Mouse (Mus musculus) gastrocnemius, postnatal 36 days (tissue): ENCODE measurements around the gene Hadhb. TPM values are rescaled to one million over a fixed set of nuclear protein-coding genes. Genes with fewer than 3 reads are reported as not detected.

Experiments used
- DNase-seq, 2 experiments: peaks; one replicate each; pipeline ENCODE4 v3.0.0; 2022
- intact Hi-C: fragments of 180-260 bp; cut with DNase I; formaldehyde crosslinking; loops from one replicate; pipeline ENCODE4 v1.15.1; 2025
- long read RNA-seq, 2 experiments: library from polyadenylated mRNA; stranded (forward); transcript quantifications; one replicate each; pipeline ENCODE4 v2.0.0; 2021
- total RNA-seq, 2 experiments: library from RNA; stranded (reverse); gene quantifications; 2 replicates each; pipeline ENCODE4 v1.2.3; 2021

Hadhb gene
- 100 to 1,000 TPM; 351 to 401 TPM for total RNA-seq
- long read RNA-seq, experiment 1, transcript Hadhb-201 (16 exons, 2,033 nt): major isoform, 356 of 583 reads
- long read RNA-seq, experiment 1, transcript Hadhb-202 (16 exons, 2,045 nt): minor isoform, 12 of 583 reads
- long read RNA-seq, experiment 1, transcript Hadhb-203 (16 exons, 2,048 nt): minor isoform, 160 of 583 reads
- long read RNA-seq, experiment 1, partial matches to known transcripts: 43 of 583 reads
- long read RNA-seq, experiment 1, other reads (novel, unspliced or antisense): 11 of 583 reads
- long read RNA-seq, experiment 2, transcript Hadhb-202 (16 exons, 2,045 nt): minor isoform, 9 of 754 reads
- long read RNA-seq, experiment 2, transcript Hadhb-201 (16 exons, 2,033 nt): major isoform, 452 of 754 reads
- long read RNA-seq, experiment 2, transcript Hadhb-203 (16 exons, 2,048 nt): minor isoform, 213 of 754 reads
- long read RNA-seq, experiment 2, partial matches to known transcripts: 47 of 754 reads
- long read RNA-seq, experiment 2, other reads (novel, unspliced or antisense): 33 of 754 reads

- peak; percentile 89 to 96 for DNase-seq
- intact Hi-C loops: no loop called here
These were observed at the start of gene Hadhb, which contains the start of gene Hadha for GRCm38 (mm10) chr5:30154474-30155394. Gene Hadhb, plus strand, starts transcription at chr5:30155248. Gene Hadha, minus strand, starts transcription at chr5:30155162.

- DNase-seq: no peak
- intact Hi-C loops: no loop called here
These were observed 49.3 kb upstream of the Hadhb start, which contains the start of gene 3110082J24Rik for GRCm38 (mm10) chr5:30105668-30106300. Gene 3110082J24Rik, minus strand, starts transcription at chr5:30106086.

DNA sequence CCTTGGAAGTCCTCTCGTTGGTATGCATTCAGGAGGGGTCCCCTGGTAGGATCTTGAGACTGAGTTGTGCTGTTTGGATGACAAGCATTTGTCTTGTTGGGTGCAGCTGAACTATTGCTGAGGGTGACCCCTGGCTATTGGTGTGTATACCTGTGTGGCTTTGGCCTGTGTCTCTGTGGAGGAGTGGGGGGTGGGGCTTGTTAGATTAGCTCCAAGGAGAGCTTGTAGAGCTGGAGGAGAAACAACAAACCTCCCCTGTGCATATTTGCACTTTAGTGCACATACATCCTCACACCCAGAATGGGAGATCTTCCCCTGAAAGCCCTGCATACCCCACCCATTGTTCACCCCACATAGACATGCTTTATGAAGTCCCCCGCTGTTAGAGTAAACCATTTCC is 48.3 kb upstream of the Hadhb start:
- no peak for DNase-seq
- intact Hi-C loops: no loop called here

DNA sequence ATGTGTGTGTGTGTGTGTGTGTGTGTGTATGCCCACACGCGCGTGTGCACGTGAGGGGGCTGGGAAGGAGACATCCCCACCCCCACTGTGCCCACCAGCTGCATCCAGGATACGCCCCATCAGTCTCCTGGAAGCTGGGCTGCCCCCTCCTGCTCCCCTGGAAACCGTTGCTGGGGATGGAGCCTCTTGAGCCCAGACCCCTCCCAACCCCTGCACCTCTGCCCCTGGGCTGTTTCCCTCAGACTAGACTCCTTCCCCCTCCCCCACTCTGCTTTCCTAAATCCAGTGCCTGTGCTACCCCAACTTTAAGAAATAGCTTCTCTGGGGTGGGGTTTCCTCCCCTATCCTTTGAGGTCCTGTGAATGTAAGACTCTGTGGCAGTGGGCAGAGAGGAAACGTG is 47.9 kb upstream of the Hadhb start:
- no peak for DNase-seq

GRCm38 (mm10) chr5:30107611-30108041 is 47.4 kb upstream of the Hadhb start:
- DNase-seq: no peak
- intact Hi-C loops: no loop called here

More for the DNA sequence above, 47.9 kb upstream of the Hadhb start:
- intact Hi-C loops: no loop called here

GRCm38 (mm10) chr5:30108233-30108632 is 46.8 kb upstream of the Hadhb start:
- no peak for DNase-seq
- intact Hi-C loops: no loop called here

DNA sequence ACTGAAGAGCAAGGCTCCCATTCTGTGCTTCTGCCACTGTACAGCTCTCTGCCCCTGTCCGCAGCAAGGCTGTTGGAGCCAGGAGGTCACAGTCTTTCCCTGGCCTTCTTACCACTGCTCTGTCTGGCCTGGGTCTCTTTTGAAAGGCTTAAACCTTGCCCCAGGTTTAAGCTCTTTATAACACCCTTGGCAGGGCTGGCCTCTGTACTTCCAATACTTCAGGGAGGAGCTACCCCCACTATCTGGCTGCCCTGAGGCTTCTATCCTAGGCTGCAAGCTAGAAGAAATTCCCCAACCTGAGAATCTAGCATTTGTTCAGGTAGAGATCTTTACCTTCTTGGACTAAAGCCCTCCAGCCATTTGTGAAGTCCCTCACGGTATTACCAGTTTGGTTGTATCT is 45.1 kb upstream of the Hadhb start:
- intact Hi-C loops: no loop called here
- DNase-seq: no peak

DNA sequence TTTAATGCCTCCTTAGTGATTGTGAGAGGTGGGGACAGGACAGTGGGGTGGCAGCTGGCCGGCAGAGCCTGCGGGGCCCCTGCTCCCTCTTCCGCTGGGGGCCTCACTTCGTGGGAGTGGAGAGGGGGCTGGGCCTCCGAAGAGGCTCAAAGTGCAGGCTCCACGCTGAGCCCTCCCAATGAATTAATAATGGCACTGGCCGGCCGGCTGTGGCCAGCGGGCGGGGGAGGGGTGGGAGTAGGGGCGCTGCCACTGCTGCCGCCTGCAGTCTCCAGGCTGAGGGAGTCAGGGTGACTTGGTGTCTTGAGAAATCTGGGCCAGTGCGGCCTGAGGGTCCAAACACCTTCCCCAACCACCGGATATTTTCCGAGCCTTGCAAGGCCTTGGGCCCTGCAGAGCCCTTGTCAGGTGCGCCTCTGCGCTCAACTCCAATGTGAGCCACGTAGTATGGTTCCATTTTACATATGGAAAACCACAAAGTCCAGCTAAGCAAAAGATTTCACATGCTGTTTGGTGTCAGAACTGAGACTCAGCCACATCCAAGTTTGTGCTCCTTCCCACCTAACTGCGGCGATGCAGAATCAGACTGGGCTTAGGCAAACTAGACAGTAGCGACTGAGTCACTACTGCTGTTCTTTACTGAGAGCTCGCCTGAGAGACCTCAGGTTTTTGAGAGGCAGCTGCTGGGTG is 44.5 kb upstream of the Hadhb start:
- no peak for DNase-seq
- intact Hi-C loops: no loop called here

DNA sequence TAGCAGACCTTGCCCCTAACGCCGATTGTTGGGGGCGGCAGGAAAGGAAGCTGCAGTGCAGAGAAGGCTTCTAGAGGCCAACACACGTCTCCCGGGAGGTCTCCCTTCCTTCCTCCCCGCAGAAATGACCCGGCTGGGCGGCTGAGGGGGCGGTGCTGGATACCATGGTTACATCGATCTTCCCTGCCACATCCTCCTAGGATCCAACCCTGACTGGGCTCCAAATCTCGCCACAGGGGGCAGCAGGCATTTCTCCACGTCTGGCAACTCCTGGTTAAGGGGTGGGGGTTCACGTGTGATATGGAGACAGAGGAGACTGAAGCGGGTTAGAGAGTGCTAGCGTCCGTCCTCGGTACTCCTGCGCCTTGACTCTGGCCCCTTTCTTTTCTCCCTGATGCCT is 43.9 kb upstream of the Hadhb start:
- peak in 1 of 2 experiments; percentile 14 for DNase-seq
- intact Hi-C loops: no loop called here

GRCm38 (mm10) chr5:30111771-30112170 is 43.3 kb upstream of the Hadhb start:
- intact Hi-C loops: no loop called here
- DNase-seq: no peak

DNA sequence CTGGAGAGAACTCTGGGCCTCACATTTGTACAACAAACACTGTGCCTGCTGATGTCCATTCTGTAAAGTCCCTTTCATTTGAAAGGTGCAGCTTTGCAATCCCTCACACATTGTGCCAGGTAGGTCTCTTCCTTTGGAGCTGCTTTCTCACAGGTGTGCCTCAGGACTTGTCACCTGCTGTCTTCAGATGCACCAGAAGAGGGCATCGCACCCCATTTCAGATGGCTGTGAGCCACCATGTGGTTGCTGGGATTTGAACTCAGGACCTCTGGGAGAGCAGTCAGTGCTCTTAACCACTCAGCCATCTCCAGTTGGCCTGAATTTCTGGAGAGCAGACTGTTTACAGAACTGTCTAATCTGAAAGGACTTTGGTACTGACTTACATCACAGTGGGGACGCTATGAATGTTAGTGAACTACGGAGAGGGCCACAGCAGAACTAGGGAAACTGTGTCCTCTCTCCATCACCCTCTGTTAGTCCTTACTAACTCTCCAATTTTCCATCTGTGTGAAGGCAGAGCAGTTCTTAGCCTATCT is 42.4 kb upstream of the Hadhb start:
- intact Hi-C loops: no loop called here
- no peak for DNase-seq

GRCm38 (mm10) chr5:30113881-30114760 is 40.9 kb upstream of the Hadhb start:
- intact Hi-C loops: no loop called here
- peak; percentile 28 to 45 for DNase-seq

DNA sequence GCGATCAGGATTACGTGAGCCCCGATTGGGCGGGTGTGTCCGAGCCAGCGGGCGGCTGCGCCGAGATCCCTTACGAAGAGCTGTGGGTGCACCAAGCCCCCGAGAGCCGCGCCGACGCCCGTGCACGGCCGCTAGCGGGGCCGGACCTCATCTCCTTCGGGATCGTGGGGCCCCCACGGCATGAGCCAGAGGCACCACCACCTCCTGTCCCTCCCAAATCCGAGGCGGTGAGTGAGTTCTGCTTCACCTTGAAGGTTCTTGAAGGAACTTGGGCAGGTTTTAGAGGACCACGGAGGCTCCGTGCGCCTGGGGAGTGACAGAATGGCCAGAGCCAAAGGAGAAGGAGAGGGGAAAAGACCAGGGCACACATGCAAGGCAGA is 40.3 kb upstream of the Hadhb start:
- intact Hi-C loops: no loop called here
- DNase-seq: no peak

GRCm38 (mm10) chr5:30115718-30116117 is 39.3 kb upstream of the Hadhb start:
- DNase-seq: no peak
- intact Hi-C loops: no loop called here

DNA sequence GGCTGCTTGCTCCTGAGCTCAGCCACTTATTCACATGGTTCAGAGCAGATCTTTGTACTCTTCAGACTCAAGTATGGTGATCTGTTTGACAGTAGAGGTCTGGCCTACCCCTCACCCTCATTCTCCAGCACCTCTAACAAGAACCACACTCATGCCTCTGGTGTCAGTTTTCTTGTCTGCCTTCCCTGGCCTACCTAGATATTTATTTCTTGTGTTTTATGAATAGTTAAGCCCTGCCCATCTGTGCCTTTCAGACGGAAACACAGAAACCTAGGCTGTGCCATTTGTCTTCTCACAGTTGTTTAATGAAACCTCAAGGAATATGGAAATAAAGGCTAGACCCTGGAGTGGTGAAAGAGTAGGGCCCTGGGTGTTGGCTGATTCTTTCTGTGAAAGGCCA is 37.0 kb upstream of the Hadhb start:
- DNase-seq: no peak
- intact Hi-C loops: no loop called here

DNA sequence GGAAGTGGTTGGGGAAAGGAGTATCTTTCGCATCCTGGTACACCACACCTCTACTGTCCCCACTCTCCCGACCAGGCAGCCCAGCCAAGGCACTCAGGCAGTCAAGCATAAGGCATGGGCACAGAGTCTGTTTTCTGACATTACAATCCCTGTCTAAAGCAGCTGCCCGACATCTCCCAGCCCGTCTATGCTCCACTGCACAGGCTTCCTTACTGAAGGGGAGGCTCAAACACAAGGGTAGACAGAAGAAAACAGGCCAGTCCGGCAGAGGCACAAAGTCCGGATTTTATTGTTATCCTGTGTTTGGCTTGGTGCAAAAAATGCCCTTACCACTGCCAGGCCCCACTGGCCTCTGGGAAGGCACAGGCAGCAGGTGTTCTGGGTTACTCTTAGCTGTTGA is 35.9 kb upstream of the Hadhb start:
- DNase-seq: no peak
- intact Hi-C loops: no loop called here

DNA sequence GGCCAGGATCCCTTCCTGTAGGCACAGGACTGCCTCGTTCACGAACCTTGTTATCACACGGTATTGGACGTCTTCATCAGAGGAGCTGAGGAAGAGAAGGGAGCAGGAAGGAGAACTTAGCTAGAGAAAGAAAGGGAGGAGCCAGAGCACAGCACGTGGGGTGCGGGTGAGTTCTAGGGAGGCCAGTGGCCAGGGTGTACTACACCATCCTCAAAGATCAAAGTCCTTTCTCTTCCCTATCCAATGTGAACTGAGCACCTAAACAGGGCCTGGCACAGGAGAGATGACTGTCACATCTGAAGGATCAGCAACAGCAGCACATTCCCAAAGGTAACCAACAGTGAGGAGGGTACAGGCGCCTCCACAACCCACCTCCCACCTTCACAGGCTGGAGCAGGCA is 34.9 kb upstream of the Hadhb start:
- intact Hi-C loops: no loop called here
- DNase-seq: no peak

- intact Hi-C loops: no loop called here
- DNase-seq: no peak
These were observed 32.6 kb upstream of the Hadhb start for GRCm38 (mm10) chr5:30122481-30122880.

DNA sequence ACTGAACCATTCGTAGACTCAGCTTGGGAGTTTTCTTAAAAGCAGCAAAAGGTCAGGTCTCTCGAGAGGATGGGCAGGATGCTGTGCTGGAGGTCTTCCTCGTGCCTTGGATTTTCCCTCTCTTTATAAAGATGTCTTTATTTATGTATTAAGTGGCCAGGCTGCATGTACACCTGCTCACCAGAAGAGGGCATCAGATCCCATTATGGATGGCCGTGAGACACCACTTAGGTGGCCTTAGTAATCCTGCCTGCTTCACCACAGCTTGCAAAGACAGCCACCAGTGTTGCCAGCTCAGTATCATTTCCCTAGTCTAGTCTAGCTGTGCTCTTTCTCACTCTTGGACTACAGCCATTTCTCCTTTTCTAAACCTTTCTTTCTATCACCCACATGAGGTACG is 29.5 kb upstream of the Hadhb start:
- DNase-seq: no peak
- intact Hi-C loops: loop anchor here (5.0 kb wide), 1 partner anchor 62 kb away; no protein-coding TSS in a partner anchor
